Mouse (Mus musculus): ENCODE measurements around the gene Atoh7. TPM values are rescaled to one million over a fixed set of nuclear protein-coding genes. Genes with fewer than 3 reads are reported as not detected.

Atoh7 gene
- total and polyA plus RNA-seq, 2 experiments from 2014 or later = 13.8 to 14.7 TPM

DNA sequence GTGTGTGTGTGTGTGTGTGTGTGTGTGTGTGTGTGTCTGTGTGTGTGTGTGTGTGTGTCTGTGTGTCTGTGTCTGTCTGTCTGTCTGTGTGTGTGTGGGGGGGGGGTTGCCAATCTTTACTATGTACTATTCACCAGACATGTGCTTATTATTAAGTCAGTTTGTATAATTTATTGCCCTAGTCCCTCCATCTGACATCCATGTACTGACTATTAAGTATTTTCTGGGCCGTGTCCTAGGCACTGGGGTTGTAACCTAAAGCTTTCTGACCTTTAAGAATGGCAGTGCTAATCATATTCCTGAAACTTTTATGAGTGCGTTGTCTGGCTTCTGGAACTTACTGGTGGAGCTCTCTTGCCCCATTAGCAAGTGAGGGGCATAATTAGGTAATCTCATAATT, 2.7 kb upstream of the Atoh7 start:
- no peak overlapping the region for H3K4me2 ChIP-seq (ENCODE audit: low read depth, low read length)
- ATAC-seq (no peak), DNase-seq (ENCODE audit: low spot score) (no peak)
- no peak overlapping the region for H3K4me3 ChIP-seq (ENCODE audit: low read length)
- H3K4me1 ChIP-seq (ENCODE audit: insufficient read depth, low read length) = no peaks in the 10 kb centered on the region
- no peak overlapping the region for H3K27ac ChIP-seq
- no peaks in the 10 kb centered on the region for H3K9me3 ChIP-seq (ENCODE audit: low read length)
- no peaks in the 10 kb centered on the region for H3K36me3 ChIP-seq (ENCODE audit: insufficient read depth, low read length)
- WGBS = 75% methylated on average over 2 of the region's 2 CpGs
- no peak for TF ChIP-seq CTCF (IDR thresholded peaks at IDR 0.05; ENCODE audit: low read depth)
- no peaks in the 10 kb centered on the region; the same call in 1 of the 2 replicates for H3K27me3 ChIP-seq (ENCODE audit: insufficient read depth, low read length)
- no peak overlapping the region for H3K9ac ChIP-seq (replicated peaks; ENCODE audit: low read length)

DNA sequence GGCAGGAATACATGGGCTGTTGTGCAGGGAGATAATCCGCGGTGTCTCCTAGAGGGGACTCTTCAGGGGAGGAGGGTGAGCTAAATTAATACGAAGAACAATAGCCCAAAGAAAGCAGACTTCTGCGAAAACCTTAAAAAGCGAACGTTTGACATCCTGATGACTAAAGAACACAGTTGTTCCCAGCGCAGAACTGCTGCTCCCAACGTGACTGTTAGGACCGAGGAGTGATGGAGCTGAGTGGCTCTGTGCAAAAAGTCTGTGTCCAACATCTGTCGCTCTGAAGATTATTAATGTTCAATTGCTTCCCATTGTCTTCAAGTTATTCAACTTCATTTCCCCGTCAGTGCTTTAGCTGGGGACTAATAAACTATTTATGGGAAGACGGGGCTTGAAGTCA, 1.3 kb upstream of the Atoh7 start:
- H3K4me3 ChIP-seq (ENCODE audit: low read length) = no peak overlapping the region
- H3K4me1 ChIP-seq (ENCODE audit: insufficient read depth, low read length) = no peaks in the 10 kb centered on the region
- no peak for TF ChIP-seq CTCF (IDR thresholded peaks at IDR 0.05; ENCODE audit: low read depth)
- ATAC-seq (no peak), DNase-seq (ENCODE audit: low spot score) (no peak)
- H3K27me3 ChIP-seq (ENCODE audit: insufficient read depth, low read length) = no peaks in the 10 kb centered on the region; the same call in 1 of the 2 replicates
- no peak overlapping the region for H3K9ac ChIP-seq (replicated peaks; ENCODE audit: low read length)
- no peaks in the 10 kb centered on the region for H3K9me3 ChIP-seq (ENCODE audit: low read length)
- H3K4me2 ChIP-seq (ENCODE audit: low read depth, low read length) = no peak overlapping the region
- 53% methylated on average over 12 of the region's 12 CpGs for whole genome bisulfite sequencing
- no peaks in the 10 kb centered on the region for H3K36me3 ChIP-seq (ENCODE audit: insufficient read depth, low read length)
- H3K27ac ChIP-seq = no peak overlapping the region

DNA sequence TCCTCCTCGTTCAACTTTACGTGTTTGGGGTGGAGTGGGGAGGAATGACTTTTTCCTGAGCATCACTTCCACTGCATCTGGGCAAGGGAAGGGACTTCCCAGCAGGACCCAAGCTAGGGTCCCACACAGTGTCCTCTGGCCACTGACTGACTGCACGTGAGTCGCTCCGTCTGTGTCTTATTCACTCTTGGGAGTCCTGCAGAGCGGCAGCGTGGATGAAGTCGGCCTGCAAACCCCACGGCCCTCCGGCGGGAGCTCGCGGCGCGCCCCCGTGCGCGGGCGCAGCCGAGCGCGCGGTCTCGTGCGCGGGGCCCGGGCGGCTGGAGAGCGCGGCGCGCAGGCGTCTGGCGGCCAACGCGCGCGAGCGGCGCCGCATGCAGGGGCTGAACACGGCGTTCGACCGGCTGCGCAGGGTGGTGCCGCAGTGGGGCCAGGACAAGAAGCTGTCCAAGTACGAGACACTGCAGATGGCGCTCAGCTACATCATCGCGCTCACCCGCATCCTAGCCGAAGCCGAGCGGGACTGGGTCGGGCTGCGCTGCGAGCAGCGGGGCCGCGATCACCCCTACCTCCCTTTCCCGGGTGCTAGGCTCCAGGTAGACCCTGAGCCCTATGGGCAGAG, 601 bp downstream of the Atoh7 start:
- no peak for TF ChIP-seq CTCF (IDR thresholded peaks at IDR 0.05; ENCODE audit: low read depth)
- Histone ChIP-seq H3K9ac (replicated peaks; ENCODE audit: low read length) (peak overlapping the region; percentile 74), H3K4me1 (ENCODE audit: insufficient read depth, low read length) (no peaks in the 10 kb centered on the region), H3K36me3 (ENCODE audit: insufficient read depth, low read length) (no peaks in the 10 kb centered on the region), H3K27me3 (ENCODE audit: insufficient read depth, low read length) (no peaks in the 10 kb centered on the region; the same call in 1 of the 2 replicates), H3K4me3 (ENCODE audit: low read length) (peak overlapping the region; percentile 74), H3K4me2 (ENCODE audit: low read depth, low read length) (peak overlapping the region; percentile 84), H3K9me3 (ENCODE audit: low read length) (no peaks in the 10 kb centered on the region), H3K27ac (peak overlapping the region; percentile 71)
- ATAC-seq (peak; percentile 91), DNase-seq (ENCODE audit: low spot score) (peak; percentile 88)
- WGBS = under 1% methylated on average over 61 of the region's 62 CpGs

DNA sequence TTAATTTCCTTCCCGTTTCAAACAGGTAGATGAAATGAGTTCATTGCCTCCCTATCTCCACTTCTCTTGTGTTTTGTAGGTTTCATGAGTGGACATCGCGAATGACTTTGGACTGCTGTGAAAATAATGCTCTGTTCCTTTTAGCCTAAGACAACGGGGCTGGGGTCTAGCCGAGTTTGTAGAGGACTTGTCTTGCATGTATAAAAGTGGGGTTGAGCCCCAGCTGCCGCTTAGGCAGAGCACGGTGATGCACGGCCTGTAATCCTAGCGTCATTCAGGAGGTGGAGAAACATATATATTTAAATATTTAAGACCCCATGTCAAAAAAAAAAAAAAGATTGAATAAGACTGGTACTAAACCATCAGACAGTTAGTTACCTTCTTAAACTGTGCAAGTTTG, 1.2 kb downstream of the Atoh7 start:
- peak; percentile 54; the same call in 1 of the 2 replicates for ATAC-seq
- Histone ChIP-seq H3K9ac (replicated peaks; ENCODE audit: low read length) (peak overlapping the region; percentile 74), H3K4me2 (ENCODE audit: low read depth, low read length) (peak overlapping the region; percentile 84), H3K36me3 (ENCODE audit: insufficient read depth, low read length) (no peaks in the 10 kb centered on the region), H3K4me3 (ENCODE audit: low read length) (peak overlapping the region; percentile 74), H3K27me3 (ENCODE audit: insufficient read depth, low read length) (no peaks in the 10 kb centered on the region), H3K9me3 (ENCODE audit: low read length) (no peaks in the 10 kb centered on the region), H3K4me1 (ENCODE audit: insufficient read depth, low read length) (no peaks in the 10 kb centered on the region), H3K27ac (peak overlapping the region; percentile 71)
- DNase-seq (ENCODE audit: low spot score) = peak; percentile 8
- WGBS = 3% methylated on average over 9 of the region's 9 CpGs
- no peak for TF ChIP-seq CTCF (IDR thresholded peaks at IDR 0.05; ENCODE audit: low read depth)

DNA sequence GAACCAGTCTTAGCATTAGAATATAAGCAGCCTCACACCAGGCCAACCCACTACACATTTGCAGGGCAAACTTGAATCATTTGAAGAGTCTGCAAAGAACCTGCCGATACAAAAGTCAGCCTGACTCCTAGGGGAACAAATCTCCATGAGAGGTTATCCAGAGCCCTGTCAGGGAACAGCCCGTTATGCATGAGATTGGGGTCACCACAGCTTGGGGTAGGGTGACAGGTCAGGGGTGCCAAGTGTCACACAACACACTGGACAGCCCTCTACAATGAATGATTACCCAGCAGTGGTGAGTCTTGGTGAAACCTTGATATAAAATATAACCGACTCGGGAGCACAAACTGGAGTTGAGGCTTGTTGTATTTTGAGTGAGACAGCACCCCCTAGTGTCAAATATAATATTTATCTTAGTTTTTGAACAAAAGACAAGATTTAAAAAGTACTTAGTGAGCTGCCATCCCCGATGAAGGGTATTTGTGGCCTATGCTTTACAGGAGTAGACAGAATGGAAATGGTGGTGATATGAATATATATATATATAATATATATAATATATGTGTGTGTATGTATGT, 13.7 kb downstream of the Atoh7 start:
- H3K27me3 ChIP-seq (ENCODE audit: insufficient read depth, low read length) = no peaks in the 10 kb centered on the region
- no peak overlapping the region for H3K4me3 ChIP-seq (ENCODE audit: low read length)
- peak; percentile 51 for TF ChIP-seq CTCF (IDR thresholded peaks at IDR 0.05; ENCODE audit: low read depth)
- H3K27ac ChIP-seq = no peak overlapping the region
- DNase-seq (ENCODE audit: low spot score) (peak; percentile 75), ATAC-seq (peak; percentile 49; the same call in 1 of the 2 replicates)
- no peaks in the 10 kb centered on the region for H3K9me3 ChIP-seq (ENCODE audit: low read length)
- H3K36me3 ChIP-seq (ENCODE audit: insufficient read depth, low read length) = no peaks in the 10 kb centered on the region
- no peaks in the 10 kb centered on the region for H3K4me1 ChIP-seq (ENCODE audit: insufficient read depth, low read length)
- no peak overlapping the region for H3K4me2 ChIP-seq (ENCODE audit: low read depth, low read length)
- no peak overlapping the region for H3K9ac ChIP-seq (replicated peaks; ENCODE audit: low read length)
- WGBS = 39% methylated on average over 5 of the region's 5 CpGs

DNA sequence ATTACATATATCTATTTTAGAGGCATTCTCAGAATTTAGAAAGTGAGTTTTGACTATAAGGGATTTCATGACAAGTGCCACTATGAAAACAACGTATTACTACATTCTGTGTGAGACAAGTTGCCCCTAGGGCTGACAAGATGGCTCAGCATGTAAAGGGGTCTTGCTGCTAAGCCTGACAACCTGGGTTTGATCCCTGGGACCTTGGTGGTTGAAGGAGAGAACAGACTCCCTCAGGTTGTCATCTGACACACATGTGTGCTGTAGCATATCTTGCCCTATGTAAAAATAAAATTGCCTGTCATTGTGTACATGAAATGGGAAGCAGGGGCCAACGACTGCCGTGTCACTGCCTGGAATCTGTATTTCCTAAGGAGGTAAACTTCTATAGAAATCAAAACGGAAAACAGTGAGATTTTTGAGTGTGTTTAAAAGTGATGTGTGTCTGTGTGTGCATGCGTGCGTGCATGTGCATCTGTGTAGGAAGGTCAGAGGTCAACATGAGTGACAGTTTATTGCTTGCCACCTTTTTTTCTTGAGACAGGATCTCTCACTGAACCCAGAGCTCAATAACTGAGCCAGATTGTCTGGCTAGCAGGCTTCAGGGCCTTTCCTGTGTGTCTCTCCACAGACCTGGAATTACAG, 14.4 kb downstream of the Atoh7 start:
- 86% methylated on average over 6 of the region's 6 CpGs for WGBS
- ATAC-seq = no peak
- Histone ChIP-seq H3K9ac (replicated peaks; ENCODE audit: low read length) (no peak overlapping the region), H3K4me2 (ENCODE audit: low read depth, low read length) (no peak overlapping the region), H3K4me1 (ENCODE audit: insufficient read depth, low read length) (no peaks in the 10 kb centered on the region), H3K27me3 (ENCODE audit: insufficient read depth, low read length) (no peaks in the 10 kb centered on the region), H3K4me3 (ENCODE audit: low read length) (no peak overlapping the region), H3K27ac (no peak overlapping the region), H3K36me3 (ENCODE audit: insufficient read depth, low read length) (no peaks in the 10 kb centered on the region), H3K9me3 (ENCODE audit: low read length) (no peaks in the 10 kb centered on the region)
- no peak for DNase-seq (ENCODE audit: low spot score)
- TF ChIP-seq CTCF (IDR thresholded peaks at IDR 0.05; ENCODE audit: low read depth) = no peak

DNA sequence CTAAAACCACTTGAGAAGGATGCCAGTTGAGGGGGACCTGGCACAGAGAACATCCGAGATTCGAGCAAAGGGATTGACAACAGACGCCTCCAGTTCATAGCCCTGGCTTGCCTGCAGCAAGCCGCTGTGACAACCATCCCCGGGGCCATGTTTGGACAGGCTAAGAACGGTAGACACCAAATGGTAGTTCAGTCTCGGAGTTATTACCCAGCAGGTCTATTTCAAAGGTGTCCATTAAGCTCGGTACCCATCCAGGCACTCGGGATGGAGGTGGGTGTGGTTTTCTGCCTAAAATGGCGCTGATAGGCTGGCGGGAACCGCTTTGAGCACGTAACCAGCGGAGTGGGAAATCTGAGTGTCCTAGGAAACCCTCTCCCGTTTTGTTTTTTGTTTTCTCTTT, 16.4 kb downstream of the Atoh7 start:
- 84% methylated on average over 15 of the region's 15 CpGs for WGBS
- Histone ChIP-seq H3K4me2 (ENCODE audit: low read depth, low read length) (no peak overlapping the region), H3K4me1 (ENCODE audit: insufficient read depth, low read length) (no peaks in the 10 kb centered on the region), H3K4me3 (ENCODE audit: low read length) (no peak overlapping the region), H3K27ac (no peak overlapping the region), H3K27me3 (ENCODE audit: insufficient read depth, low read length) (no peaks in the 10 kb centered on the region), H3K36me3 (ENCODE audit: insufficient read depth, low read length) (no peaks in the 10 kb centered on the region), H3K9ac (replicated peaks; ENCODE audit: low read length) (no peak overlapping the region), H3K9me3 (ENCODE audit: low read length) (no peaks in the 10 kb centered on the region)
- TF ChIP-seq CTCF (IDR thresholded peaks at IDR 0.05; ENCODE audit: low read depth) = no peak
- DNase-seq (ENCODE audit: low spot score) = no peak
- ATAC-seq = no peak
